Mouse (Mus musculus): ENCODE results near the gene Ufm1.

Ufm1 gene

DNA sequence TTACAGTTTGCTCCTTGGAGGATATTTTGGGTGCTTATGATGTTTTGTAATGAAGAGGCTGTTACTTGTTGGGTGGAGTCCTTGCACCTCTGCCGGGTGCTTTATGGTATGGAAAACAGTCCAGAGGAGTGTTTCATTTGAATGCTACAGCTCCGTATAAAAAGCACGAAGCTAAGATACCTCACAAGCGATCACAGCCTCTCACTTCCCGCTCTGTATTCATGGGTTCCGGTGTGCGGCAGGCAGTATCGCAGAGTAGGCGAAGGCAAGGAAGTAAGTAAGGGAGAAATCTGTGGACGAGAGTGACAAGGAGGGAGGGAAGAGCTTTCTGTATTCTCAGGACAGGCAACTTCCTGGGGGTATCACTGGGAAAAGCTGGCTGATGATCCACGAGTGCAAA, 15.4 kb downstream of the Ufm1 start:
- TF ChIP-seq POU5F1 (IDR thresholded peaks at IDR 0.05; ENCODE audit: borderline replicate concordance, low read length) (no peak), NANOG (IDR thresholded peaks at IDR 0.05; ENCODE audit: borderline replicate concordance, low read length) (no peak), CTCF (conservative IDR thresholded peaks at IDR 0.05; ENCODE audit: low read length) (no peak)
- no peaks in the 10 kb centered on the region for H3K36me3 ChIP-seq (ENCODE audit: insufficient read depth, low read length)
- no peaks in the 10 kb centered on the region; the same call in 1 of the 2 replicates for H3K9me3 ChIP-seq (ENCODE audit: low read length)
- H3K27me3 ChIP-seq (ENCODE audit: insufficient read depth, low read length), result peaks cover 2% of the 10 kb centered on the region; the same call in 1 of the 2 replicates
- H3K4me3 ChIP-seq (replicated peaks; ENCODE audit: low read length), result no peak overlapping the region
- peaks cover 8% of the 10 kb centered on the region for H3K4me1 ChIP-seq (replicated peaks; ENCODE audit: low read depth, low read length)

DNA sequence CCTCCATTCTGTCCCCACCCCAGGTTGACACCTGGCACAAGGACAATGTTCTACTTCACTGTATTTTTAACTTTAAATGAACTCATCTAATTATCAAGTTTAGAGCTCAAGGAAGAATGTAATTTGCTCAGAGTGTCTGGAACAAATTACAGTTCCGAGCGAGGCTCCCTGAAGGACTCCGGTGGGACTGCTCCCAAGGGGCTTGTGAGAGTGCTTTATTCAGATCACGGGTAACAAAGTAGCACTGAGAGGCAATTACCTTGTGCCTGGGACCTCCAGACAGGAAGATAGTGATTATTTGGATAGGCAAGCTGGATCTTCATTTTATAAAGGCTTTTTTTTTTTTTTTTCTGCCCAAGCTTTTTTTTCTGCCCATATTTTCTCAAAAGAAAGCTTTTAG, 15.9 kb downstream of the Ufm1 start:
- Histone ChIP-seq H3K27me3 (ENCODE audit: insufficient read depth, low read length) (peaks cover 2% of the 10 kb centered on the region; the same call in 1 of the 2 replicates), H3K4me1 (replicated peaks; ENCODE audit: low read depth, low read length) (peaks cover 8% of the 10 kb centered on the region), H3K4me3 (replicated peaks; ENCODE audit: low read length) (no peak overlapping the region), H3K36me3 (ENCODE audit: insufficient read depth, low read length) (no peaks in the 10 kb centered on the region), H3K9me3 (ENCODE audit: low read length) (no peaks in the 10 kb centered on the region; the same call in 1 of the 2 replicates)
- no peak for TF ChIP-seq NANOG (IDR thresholded peaks at IDR 0.05; ENCODE audit: borderline replicate concordance, low read length)
- TF ChIP-seq CTCF (conservative IDR thresholded peaks at IDR 0.05; ENCODE audit: low read length), result no peak
- no peak for TF ChIP-seq POU5F1 (IDR thresholded peaks at IDR 0.05; ENCODE audit: borderline replicate concordance, low read length)

GRCm38 (mm10) chr3:53846206-53846928, 17.3 kb downstream of the Ufm1 start:
- Histone ChIP-seq H3K36me3 (ENCODE audit: insufficient read depth, low read length) (no peaks in the 10 kb centered on the region), H3K4me3 (replicated peaks; ENCODE audit: low read length) (no peak overlapping the region), H3K4me1 (replicated peaks; ENCODE audit: low read depth, low read length) (peaks cover 8% of the 10 kb centered on the region), H3K27me3 (ENCODE audit: insufficient read depth, low read length) (peaks cover 2% of the 10 kb centered on the region; the same call in 1 of the 2 replicates), H3K9me3 (ENCODE audit: low read length) (no peaks in the 10 kb centered on the region; the same call in 1 of the 2 replicates)
- TF ChIP-seq NANOG (IDR thresholded peaks at IDR 0.05; ENCODE audit: borderline replicate concordance, low read length), result no peak
- TF ChIP-seq POU5F1 (IDR thresholded peaks at IDR 0.05; ENCODE audit: borderline replicate concordance, low read length), result no peak
- no peak for TF ChIP-seq CTCF (conservative IDR thresholded peaks at IDR 0.05; ENCODE audit: low read length)

GRCm38 (mm10) chr3:53844786-53845185, 18.8 kb downstream of the Ufm1 start, which contains the start of gene Gm10985:
Gene Gm10985 (plus strand): TSS chr3:53845086.
- no peak for TF ChIP-seq CTCF (conservative IDR thresholded peaks at IDR 0.05; ENCODE audit: low read length)
- no peak for TF ChIP-seq POU5F1 (IDR thresholded peaks at IDR 0.05; ENCODE audit: borderline replicate concordance, low read length)
- no peak for TF ChIP-seq NANOG (IDR thresholded peaks at IDR 0.05; ENCODE audit: borderline replicate concordance, low read length)
- Histone ChIP-seq H3K27me3 (ENCODE audit: insufficient read depth, low read length) (peaks cover 2% of the 10 kb centered on the region; the same call in 1 of the 2 replicates), H3K9me3 (ENCODE audit: low read length) (no peaks in the 10 kb centered on the region; the same call in 1 of the 2 replicates), H3K4me3 (replicated peaks; ENCODE audit: low read length) (no peak within 1 kb of the TSS), H3K4me1 (replicated peaks; ENCODE audit: low read depth, low read length) (peaks cover 8% of the 10 kb centered on the region), H3K36me3 (ENCODE audit: insufficient read depth, low read length) (no peaks in the 10 kb centered on the region)

DNA sequence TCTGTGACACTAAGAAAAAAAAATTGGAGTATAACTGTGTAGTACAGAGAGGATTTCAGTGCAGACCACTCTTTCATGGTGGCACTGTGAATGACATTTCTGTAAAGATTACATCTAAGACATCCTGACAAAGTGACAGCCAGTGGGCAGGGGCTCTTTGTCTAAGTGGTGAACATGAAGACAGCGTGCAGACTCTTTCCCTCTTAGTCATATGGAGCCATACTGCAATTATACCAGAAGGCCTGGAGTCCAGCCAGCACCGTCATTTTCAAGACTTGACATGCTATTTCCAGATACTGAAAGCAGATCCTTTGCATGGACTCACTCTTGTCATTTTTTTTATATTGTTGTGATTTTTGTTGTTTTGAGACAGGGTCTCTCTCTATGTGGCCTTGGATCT, 29.4 kb downstream of the Ufm1 start:
- H3K27me3 ChIP-seq (ENCODE audit: insufficient read depth, low read length), result no peaks in the 10 kb centered on the region
- H3K9me3 ChIP-seq (ENCODE audit: low read length), result no peaks in the 10 kb centered on the region
- H3K36me3 ChIP-seq (ENCODE audit: insufficient read depth, low read length), result no peaks in the 10 kb centered on the region
- H3K4me3 ChIP-seq (replicated peaks; ENCODE audit: low read length), result no peak overlapping the region
- no peak for TF ChIP-seq NANOG (IDR thresholded peaks at IDR 0.05; ENCODE audit: borderline replicate concordance, low read length)
- TF ChIP-seq POU5F1 (IDR thresholded peaks at IDR 0.05; ENCODE audit: borderline replicate concordance, low read length), result no peak
- no peak for TF ChIP-seq CTCF (conservative IDR thresholded peaks at IDR 0.05; ENCODE audit: low read length)
- H3K4me1 ChIP-seq (replicated peaks; ENCODE audit: low read depth, low read length), result no peaks in the 10 kb centered on the region

DNA sequence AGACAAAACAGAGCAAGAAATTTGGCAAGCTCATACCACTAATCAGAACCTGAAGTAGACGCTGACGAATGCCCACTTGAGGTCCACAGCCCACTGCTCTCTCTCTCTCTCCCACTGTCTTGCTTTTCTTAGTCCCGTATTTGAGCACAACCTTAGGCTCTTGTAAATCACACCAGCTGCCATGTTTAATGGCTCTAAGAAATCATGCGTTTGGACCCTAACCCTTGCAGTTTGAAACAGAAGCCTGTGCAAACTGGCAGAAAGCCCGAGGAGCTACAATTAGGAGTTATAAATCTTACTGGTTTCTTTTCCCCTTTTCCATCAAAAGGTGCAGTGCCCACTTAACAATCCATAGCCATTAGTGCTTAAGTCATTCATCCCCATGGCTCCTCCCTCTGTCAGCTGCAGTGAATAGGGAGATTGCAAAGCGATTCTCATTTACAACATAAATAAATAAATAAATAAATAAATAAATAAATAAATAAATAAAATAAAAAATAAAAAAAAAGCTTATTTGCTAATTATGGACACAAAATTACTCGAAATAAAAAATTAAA, 50.1 kb downstream of the Ufm1 start:
- Histone ChIP-seq H3K4me1 (replicated peaks; ENCODE audit: low read depth, low read length) (no peaks in the 10 kb centered on the region), H3K27me3 (ENCODE audit: insufficient read depth, low read length) (no peaks in the 10 kb centered on the region), H3K36me3 (ENCODE audit: insufficient read depth, low read length) (no peaks in the 10 kb centered on the region), H3K9me3 (ENCODE audit: low read length) (no peaks in the 10 kb centered on the region), H3K4me3 (replicated peaks; ENCODE audit: low read length) (no peak overlapping the region)
- TF ChIP-seq POU5F1 (IDR thresholded peaks at IDR 0.05; ENCODE audit: borderline replicate concordance, low read length) (no peak), CTCF (conservative IDR thresholded peaks at IDR 0.05; ENCODE audit: low read length) (no peak), NANOG (IDR thresholded peaks at IDR 0.05; ENCODE audit: borderline replicate concordance, low read length) (no peak)
